Mouse (Mus musculus): ENCODE measurements around the gene Zfp524. TPM values are rescaled to one million over a fixed set of nuclear protein-coding genes. Genes with fewer than 3 reads are reported as not detected.
"Not testable (repeated sequence)": the region's sequence is repeated elsewhere in the genome, so short reads cannot be mapped to it uniquely, and the experiment has no call there.

The Zfp524 gene
- polyA plus RNA-seq, 1 experiment from 2014 or later, result 9.2 TPM

DNA sequence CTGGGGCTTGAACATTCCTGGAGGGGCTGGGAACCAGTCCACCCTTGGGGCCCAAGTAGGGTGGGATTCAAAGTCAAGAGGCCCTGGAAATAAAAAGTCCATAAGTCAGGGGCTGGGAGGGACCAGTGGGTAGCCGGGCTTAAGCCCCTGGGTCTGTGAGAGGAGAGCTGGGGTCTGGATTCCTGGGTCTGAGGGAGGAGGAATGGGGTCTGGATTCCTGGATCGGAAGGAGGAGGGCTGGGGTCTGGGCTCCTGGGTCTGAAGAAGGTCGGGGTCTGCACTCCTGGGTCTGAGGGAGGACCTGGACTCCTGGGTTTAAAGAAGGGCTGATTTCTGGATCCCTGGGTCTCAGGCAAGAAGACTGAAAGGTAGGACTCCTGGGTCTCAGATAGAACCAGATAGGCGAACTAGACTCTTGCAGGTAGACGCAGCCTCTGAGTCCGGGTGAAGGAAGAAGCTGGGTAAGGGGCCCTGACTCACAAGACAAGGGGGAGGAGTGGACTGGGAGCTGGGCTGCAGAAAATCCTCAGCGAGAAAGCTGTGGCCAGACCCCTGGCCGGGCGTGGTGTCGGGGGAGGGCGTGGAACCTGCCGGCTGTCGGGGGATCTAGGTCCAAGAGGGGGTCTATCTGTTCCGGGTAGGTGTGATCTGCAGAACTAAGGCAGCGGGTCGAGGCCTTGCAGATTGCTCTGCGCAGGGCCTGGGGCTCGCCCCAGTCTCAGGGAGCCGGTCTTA, 18.8 kb upstream of the Zfp524 start:
- H3K4me2 ChIP-seq, result peak overlapping the region; percentile 86
- no peaks in the 10 kb centered on the region for H3K27me3 ChIP-seq
- peaks cover 26% of the 10 kb centered on the region for H3K36me3 ChIP-seq
- H3K27ac ChIP-seq (replicated peaks), result peak overlapping the region; percentile 82
- H3K4me1 ChIP-seq (replicated peaks), result peaks cover 35% of the 10 kb centered on the region
- peak overlapping the region; percentile 73 for H3K4me3 ChIP-seq
- H3K9me3 ChIP-seq, result no peaks in the 10 kb centered on the region
- H3K9ac ChIP-seq, result peak overlapping the region; percentile 86
- peak; percentile 13; the same call in 1 of the 2 replicates for ATAC-seq (ENCODE audit: low FRiP score, low read depth)
- 6% methylated on average over 19 of the region's 19 CpGs for WGBS

- Histone ChIP-seq H3K4me3 (peak within 1 kb of the TSS; percentile 73), H3K36me3 (peaks cover 24% of the 10 kb centered on the region), H3K9ac (peak within 1 kb of the TSS; percentile 86), H3K4me1 (replicated peaks) (peaks cover 35% of the 10 kb centered on the region), H3K27ac (replicated peaks) (peak within 1 kb of the TSS; percentile 90), H3K4me2 (peak within 1 kb of the TSS; percentile 86), H3K27me3 (no peaks in the 10 kb centered on the region), H3K9me3 (no peaks in the 10 kb centered on the region)
- ATAC-seq (ENCODE audit: low FRiP score, low read depth), result peak; percentile 90
- WGBS, result 2% methylated on average over 13 of the region's 26 CpGs
Measured at GRCm38 (mm10) chr7:4996003-4996895, 18.0 kb upstream of the Zfp524 start, which contains the start of gene Zfp579. TSS of gene Zfp579 (minus strand) at chr7:4996158.

- no peaks in the 10 kb centered on the region for H3K27me3 ChIP-seq
- no peaks in the 10 kb centered on the region for H3K9me3 ChIP-seq
- H3K27ac ChIP-seq (replicated peaks), result 0 out of 2 replicates have a peak overlapping the region, but pooled peaks have one; percentile 90
- H3K4me2 ChIP-seq, result peak overlapping the region; percentile 86
- H3K4me3 ChIP-seq, result peak overlapping the region; percentile 73
- no peak for ATAC-seq (ENCODE audit: low FRiP score, low read depth)
- H3K36me3 ChIP-seq, result peaks cover 18% of the 10 kb centered on the region
- H3K4me1 ChIP-seq (replicated peaks), result peaks cover 35% of the 10 kb centered on the region
- H3K9ac ChIP-seq, result peak overlapping the region; percentile 86
- WGBS, result 66% methylated on average over 8 of the region's 8 CpGs
Measured at GRCm38 (mm10) chr7:4996934-4997333, 17.3 kb upstream of the Zfp524 start.

DNA sequence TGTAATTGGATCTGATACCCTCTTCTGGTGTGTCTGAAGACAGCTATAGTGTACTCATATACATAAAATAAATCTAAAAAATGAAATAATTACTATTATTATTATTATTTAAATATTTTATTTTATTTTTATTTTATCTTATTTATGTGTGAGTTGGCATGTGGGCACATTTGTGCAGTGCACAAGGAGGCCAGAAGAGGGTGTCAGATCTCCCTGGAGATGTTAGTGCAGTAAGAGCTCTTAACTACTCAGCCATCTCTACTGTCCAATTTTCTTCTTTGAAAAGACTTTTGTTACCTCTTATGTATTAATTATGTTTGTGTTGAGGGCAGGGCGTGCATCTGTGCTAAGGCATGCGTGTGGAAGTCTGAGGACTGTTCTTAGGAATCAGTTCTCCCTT, 14.3 kb upstream of the Zfp524 start:
- Histone ChIP-seq H3K9me3 (no peaks in the 10 kb centered on the region), H3K27ac (replicated peaks) (no peak overlapping the region), H3K36me3 (no peaks in the 10 kb centered on the region), H3K4me3 (no peak overlapping the region), H3K27me3 (no peaks in the 10 kb centered on the region), H3K4me1 (replicated peaks) (peaks cover 14% of the 10 kb centered on the region), H3K4me2 (no peak overlapping the region), H3K9ac (no peak overlapping the region)
- 71% methylated on average over 2 of the region's 2 CpGs for WGBS
- ATAC-seq (ENCODE audit: low FRiP score, low read depth), result no peak

- H3K9me3 ChIP-seq; ATAC-seq (ENCODE audit: low FRiP score, low read depth); H3K4me2 ChIP-seq; H3K27ac ChIP-seq (replicated peaks); H3K27me3 ChIP-seq; H3K9ac ChIP-seq; H3K4me1 ChIP-seq (replicated peaks); H3K4me3 ChIP-seq: not testable (repeated sequence)
- peaks cover 12% of the 10 kb centered on the region for H3K36me3 ChIP-seq
- WGBS, result 62% methylated on average over 8 of the region's 8 CpGs
Measured at GRCm38 (mm10) chr7:5002876-5003275, 11.3 kb upstream of the Zfp524 start.

GRCm38 (mm10) chr7:5008229-5008628, 6.0 kb upstream of the Zfp524 start:
- WGBS, result 95% methylated on average over 26 of the region's 26 CpGs

DNA sequence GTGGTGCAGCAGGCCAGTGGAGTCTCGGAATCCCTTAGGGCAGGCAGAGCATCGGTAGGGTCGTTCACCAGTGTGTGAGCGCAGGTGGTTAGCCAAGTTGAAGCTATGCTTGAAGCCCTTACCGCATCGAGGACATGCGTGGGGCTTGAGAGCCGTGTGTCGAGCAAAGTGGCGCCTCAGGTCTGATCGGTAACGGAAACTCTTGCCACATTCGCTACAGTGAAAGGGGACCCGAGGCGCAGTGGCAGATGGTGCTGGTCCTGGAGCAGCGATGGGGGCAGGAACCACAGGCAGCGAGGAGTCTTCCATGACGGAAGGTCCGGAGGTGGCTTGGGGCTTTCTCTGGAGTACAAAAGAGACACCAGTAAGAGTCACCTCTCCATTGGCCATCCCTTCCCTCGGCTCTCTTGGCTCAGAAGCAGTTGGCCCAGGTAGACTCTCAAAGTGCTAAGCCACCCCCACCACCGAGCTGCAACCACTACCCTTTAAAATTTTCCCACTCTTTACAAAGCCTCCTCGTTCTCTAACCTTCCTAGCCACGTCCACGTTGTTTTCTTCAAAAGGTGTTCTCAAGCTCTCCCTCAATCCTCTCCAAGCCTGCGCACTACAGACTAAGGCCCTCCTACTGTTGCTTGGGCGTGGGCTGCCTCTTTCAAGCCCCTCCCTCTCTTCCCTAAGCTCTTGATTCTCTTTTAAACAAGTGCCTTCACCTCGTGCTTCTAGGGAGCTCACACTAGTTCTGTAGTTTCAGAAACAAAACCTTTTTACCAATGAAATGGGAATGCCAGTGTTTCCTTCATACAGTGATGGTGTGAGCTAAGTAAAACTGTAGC, 1.3 kb upstream of the Zfp524 start:
- no peak overlapping the region for H3K4me3 ChIP-seq
- no peak for ATAC-seq (ENCODE audit: low FRiP score, low read depth)
- H3K4me1 ChIP-seq (replicated peaks), result peaks cover 6% of the 10 kb centered on the region
- H3K27ac ChIP-seq (replicated peaks), result no peak overlapping the region
- H3K9me3 ChIP-seq, result no peaks in the 10 kb centered on the region
- H3K36me3 ChIP-seq, result peaks cover 48% of the 10 kb centered on the region
- no peak overlapping the region for H3K9ac ChIP-seq
- 93% methylated on average over 27 of the region's 27 CpGs for WGBS
- H3K27me3 ChIP-seq, result no peaks in the 10 kb centered on the region
- no peak overlapping the region for H3K4me2 ChIP-seq

More at GRCm38 (mm10) chr7:5008229-5008628, 6.0 kb upstream of the Zfp524 start:
- Histone ChIP-seq H3K27ac (replicated peaks) (no peak overlapping the region), H3K9me3 (no peaks in the 10 kb centered on the region), H3K4me2 (no peak overlapping the region), H3K4me3 (no peak overlapping the region), H3K9ac (no peak overlapping the region), H3K27me3 (no peaks in the 10 kb centered on the region), H3K36me3 (peaks cover 60% of the 10 kb centered on the region), H3K4me1 (replicated peaks) (no peaks in the 10 kb centered on the region)
- ATAC-seq (ENCODE audit: low FRiP score, low read depth), result no peak

DNA sequence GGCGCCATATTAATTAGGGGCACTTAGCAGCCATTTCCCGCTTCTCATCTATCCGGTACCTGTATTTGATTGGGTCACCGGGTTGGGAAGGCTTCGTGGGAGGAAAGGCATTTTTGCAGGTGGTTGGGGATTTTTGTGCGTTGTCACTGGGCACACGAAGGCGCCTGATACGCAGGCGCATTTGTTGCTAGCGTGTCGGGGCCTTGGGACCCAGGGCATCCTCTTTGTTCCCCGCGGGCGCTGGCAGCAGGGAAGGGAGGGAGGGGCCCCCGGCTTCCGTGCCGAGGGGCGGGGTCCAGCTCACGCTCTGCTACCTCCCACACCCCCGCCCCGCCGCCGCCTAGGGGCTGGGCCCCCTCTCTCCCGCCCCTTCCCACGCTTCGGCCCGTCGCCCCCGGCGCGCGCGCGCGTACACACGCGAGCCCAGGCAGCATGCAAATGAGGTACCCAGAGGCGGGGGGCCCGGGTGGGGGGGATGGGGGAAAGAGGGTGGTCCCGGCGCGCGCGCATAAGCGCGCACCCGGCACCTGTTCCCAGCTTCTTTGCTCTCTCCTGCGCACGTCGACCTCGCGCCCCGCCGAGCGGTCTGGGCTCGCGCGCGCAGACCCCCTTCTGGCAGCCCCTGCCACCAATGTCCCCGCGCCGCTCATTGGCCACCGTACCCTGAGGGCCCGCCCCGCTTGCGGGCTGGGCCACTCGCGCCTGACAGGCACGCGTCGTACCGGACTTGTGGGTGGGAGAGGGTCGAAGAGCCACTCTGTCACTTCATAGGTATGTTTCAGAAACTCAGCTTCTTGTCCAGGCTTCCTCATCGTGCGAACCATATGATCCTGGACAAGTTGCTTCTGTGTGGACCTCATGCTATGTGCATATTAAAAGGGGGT, 1.1 kb downstream of the Zfp524 start, which contains the start of gene Gm44973:
Gm44973 (plus strand) TSS at position 379 of the 884 bp plus-strand sequence.
- H3K9ac ChIP-seq, result peak within 1 kb of the TSS; percentile 76
- H3K27me3 ChIP-seq, result no peaks in the 10 kb centered on the region
- no peaks in the 10 kb centered on the region for H3K9me3 ChIP-seq
- H3K36me3 ChIP-seq, result peaks cover 23% of the 10 kb centered on the region
- under 1% methylated on average over 54 of the region's 76 CpGs for WGBS
- H3K4me1 ChIP-seq (replicated peaks), result peaks cover 10% of the 10 kb centered on the region
- ATAC-seq (ENCODE audit: low FRiP score, low read depth), result peak; percentile 80
- H3K4me3 ChIP-seq, result peak within 1 kb of the TSS; percentile 87
- H3K4me2 ChIP-seq, result peak within 1 kb of the TSS; percentile 64
- H3K27ac ChIP-seq (replicated peaks), result peak within 1 kb of the TSS; percentile 99

GRCm38 (mm10) chr7:5016057-5016456, 1.8 kb downstream of the Zfp524 start:
- Histone ChIP-seq H3K9me3 (no peaks in the 10 kb centered on the region), H3K4me1 (replicated peaks) (peaks cover 12% of the 10 kb centered on the region), H3K4me3 (peak overlapping the region; percentile 87), H3K36me3 (peaks cover 16% of the 10 kb centered on the region), H3K27ac (replicated peaks) (peak overlapping the region; percentile 99), H3K27me3 (no peaks in the 10 kb centered on the region), H3K4me2 (peak overlapping the region; percentile 64), H3K9ac (peak overlapping the region; percentile 61)
- 63% methylated on average over 3 of the region's 3 CpGs for WGBS
- ATAC-seq (ENCODE audit: low FRiP score, low read depth), result no peak

- H3K4me2 ChIP-seq, result no peak overlapping the region
- no peak overlapping the region for H3K4me3 ChIP-seq
- no peak overlapping the region for H3K9ac ChIP-seq
- peaks cover 21% of the 10 kb centered on the region for H3K4me1 ChIP-seq (replicated peaks)
- no peak overlapping the region for H3K27ac ChIP-seq (replicated peaks)
- 94% methylated on average over 2 of the region's 2 CpGs for WGBS
- no peaks in the 10 kb centered on the region for H3K27me3 ChIP-seq
- H3K9me3 ChIP-seq, result no peaks in the 10 kb centered on the region
- ATAC-seq (ENCODE audit: low FRiP score, low read depth), result no peak
- H3K36me3 ChIP-seq, result peaks cover 8% of the 10 kb centered on the region
Measured at GRCm38 (mm10) chr7:5016920-5017319, 2.7 kb downstream of the Zfp524 start.

GRCm38 (mm10) chr7:5017352-5017751, 3.1 kb downstream of the Zfp524 start:
- Histone ChIP-seq H3K36me3 (peaks cover 5% of the 10 kb centered on the region), H3K4me3 (no peak overlapping the region), H3K27ac (replicated peaks) (no peak overlapping the region), H3K4me1 (replicated peaks) (peaks cover 22% of the 10 kb centered on the region), H3K9ac (no peak overlapping the region), H3K27me3 (no peaks in the 10 kb centered on the region), H3K9me3 (no peaks in the 10 kb centered on the region), H3K4me2 (no peak overlapping the region)
- 91% methylated on average over 16 of the region's 16 CpGs for WGBS
- no peak for ATAC-seq (ENCODE audit: low FRiP score, low read depth)

Measured in hindbrain, embryonic 15.5 days (tissue).